Mouse (Mus musculus): ENCODE data around the gene Sun3.

- no peak for TF ChIP-seq CTCF (IDR thresholded peaks at IDR 0.05; ENCODE audit: borderline replicate concordance, control insufficient read depth, extremely low read depth, insufficient read depth, low read length, poor library complexity)
- no peak for TF ChIP-seq POLR2A (IDR thresholded peaks at IDR 0.05; ENCODE audit: control insufficient read depth, extremely low read depth, insufficient read depth, low read length, poor library complexity)
Observed at GRCm38 (mm10) chr11:9060029-9060428, 11.2 kb upstream of the Sun3 start.

Data from thymus, adult 2 months (tissue).